Mouse (Mus musculus): ENCODE data around the gene Mfap3l.

GRCm38 (mm10) chr8:60632933-60633655 lies 467 bp downstream of the Mfap3l start:
- TF ChIP-seq CTCF (IDR thresholded peaks at IDR 0.05) (no peak; the same call in none of the 2 replicates), POLR2A (IDR thresholded peaks at IDR 0.05; ENCODE audit: insufficient read depth, low read depth, low read length) (no peak), EP300 (IDR thresholded peaks at IDR 0.05; ENCODE audit: insufficient read depth, low read depth, low read length) (no peak)

Data from heart, adult 2 months (tissue).